Mouse (Mus musculus) limb, embryonic 14.5 days (tissue): Measurements from ENCODE around the gene Col18a1. TPM values are rescaled to one million over a fixed set of nuclear protein-coding genes. Genes with fewer than 3 reads are reported as not detected.
"Not testable (repeated sequence)": the region's sequence is repeated elsewhere in the genome, so short reads cannot be mapped to it uniquely, and the experiment has no call there.

ENCODE experiments used
- ATAC-seq: fragments of 200-750 bp; cut with Nextera tagmentation; 2 replicates; pipeline ENCODE4 v1.8.0; 2017; ENCODE audit warnings: low read depth, moderate number of reproducible peaks, moderate TSS enrichment; ENCODE audit not compliant: low FRiP score
- DNase-seq: peaks from one replicate; pipeline ENCODE4 v3.0.0-alpha.2; 2015; ENCODE audit warnings: low spot score
- H3K27ac ChIP-seq: fragments of 300-500 bp; sonication (generic); replicated peaks from 2 replicates; pipeline ENCODE4 v1.5.1; 2014; ENCODE audit warnings: low read depth, mild to moderate bottlenecking, low read length, moderate library complexity, mixed read lengths
- H3K27me3 ChIP-seq: fragments of 300-500 bp; sonication (generic); 2 replicates; pipeline ENCODE4 v1.6.1; 2014; ENCODE audit warnings: low read length, mixed read lengths; ENCODE audit not compliant: control insufficient read depth, insufficient read depth
- H3K36me3 ChIP-seq: fragments of 300-500 bp; sonication (generic); 2 replicates; pipeline ENCODE4 v1.6.1; 2014; ENCODE audit warnings: mild to moderate bottlenecking, low read length, moderate library complexity, mixed read lengths; ENCODE audit not compliant: control insufficient read depth, insufficient read depth
- H3K4me1 ChIP-seq: fragments of 300-500 bp; sonication (generic); 2 replicates; pipeline ENCODE4 v1.6.1; 2014; ENCODE audit warnings: antibody characterized with exemption, low read length, mixed read lengths; ENCODE audit not compliant: control insufficient read depth, insufficient read depth
- H3K4me2 ChIP-seq: fragments of 300-500 bp; sonication (generic); replicated peaks from 2 replicates; pipeline ENCODE4 v1.6.1; 2014; ENCODE audit warnings: low read depth, mild to moderate bottlenecking, low read length, moderate library complexity; ENCODE audit not compliant: severe bottlenecking
- H3K4me3 ChIP-seq: fragments of 300-500 bp; sonication (generic); replicated peaks from 2 replicates; pipeline ENCODE4 v1.5.1; 2014; ENCODE audit warnings: low read length
- H3K9ac ChIP-seq: fragments of 300-500 bp; sonication (generic); 2 replicates; pipeline ENCODE4 v1.6.1; 2014; ENCODE audit warnings: mild to moderate bottlenecking, low read depth, low read length, moderate library complexity; ENCODE audit not compliant: severe bottlenecking
- H3K9me3 ChIP-seq: fragments of 300-500 bp; sonication (generic); 2 replicates; pipeline ENCODE4 v1.6.1; 2016; ENCODE audit warnings: low read length; ENCODE audit not compliant: control insufficient read depth
- POLR2A ChIP-seq: fragments of 200-500 bp; IDR thresholded peaks from 2 replicates; pipeline ENCODE4 v1.8.0; 2012; ENCODE audit warnings: inconsistent platforms, mild to moderate bottlenecking, moderate library complexity, borderline replicate concordance; ENCODE audit not compliant: insufficient read depth, insufficient read length; ENCODE audit errors: extremely low read depth
- WGBS: fragments of 180-500 bp; shearing (Covaris S2); extraction: QIAGEN DNeasy Blood & Tissue Kit; methylation state at CpG from one replicate; pipeline ENCODE4 v1.1.7; 2014; 5-methylcytosine and 5-hydroxymethylcytosine counted together
- polyA plus RNA-seq, 2 experiments: library from polyadenylated mRNA; depleted of rRNA in 1 of 2; stranded (reverse) in 1 of 2; unstranded in 1 of 2; fragments of >200 nt; fragmentation: Nextera tagmentation in 1 of 2; extraction: Ambion mirVana in 1 of 2; gene quantifications; 2 replicates each; pipeline versions ENCODE4 v1.2.1 to v1.2.3; 2012 to 2014

The Col18a1 gene
- polyA plus RNA-seq, 2 experiments = 66.4 to 77.8 TPM

- H3K27me3 ChIP-seq = no peaks in the 10 kb centered on the region
- no peak for TF ChIP-seq POLR2A
- DNase-seq = no peak
- no peak overlapping the region for H3K9ac ChIP-seq
- H3K4me1 ChIP-seq = no peaks in the 10 kb centered on the region
- ATAC-seq = no peak
- H3K27ac ChIP-seq = no peak overlapping the region
- H3K4me3 ChIP-seq = no peak overlapping the region
- no peaks in the 10 kb centered on the region for H3K36me3 ChIP-seq
- H3K9me3 ChIP-seq = no peaks in the 10 kb centered on the region
- H3K4me2 ChIP-seq = no peak overlapping the region
Observed at GRCm38 (mm10) chr10:77138304-77138703, 28.0 kb downstream of the Col18a1 start.

GRCm38 (mm10) chr10:77136205-77136604 is 30.1 kb downstream of the Col18a1 start:
- Histone ChIP-seq H3K4me1 (peaks cover 16% of the 10 kb centered on the region), H3K9ac (no peak overlapping the region), H3K4me2 (no peak overlapping the region), H3K27ac (no peak overlapping the region), H3K4me3 (no peak overlapping the region), H3K27me3 (no peaks in the 10 kb centered on the region), H3K9me3 (no peaks in the 10 kb centered on the region), H3K36me3 (no peaks in the 10 kb centered on the region)
- ATAC-seq (no peak), DNase-seq (no peak)
- TF ChIP-seq POLR2A = no peak
- WGBS = 84% methylated on average over 6 of the region's 6 CpGs

GRCm38 (mm10) chr10:77135274-77135829 is 31.0 kb downstream of the Col18a1 start:
- no peaks in the 10 kb centered on the region for H3K9me3 ChIP-seq
- no peaks in the 10 kb centered on the region for H3K36me3 ChIP-seq
- no peaks in the 10 kb centered on the region for H3K27me3 ChIP-seq
- DNase-seq (no peak), ATAC-seq (no peak)
- H3K4me2 ChIP-seq = no peak overlapping the region
- no peak for TF ChIP-seq POLR2A
- no peak overlapping the region for H3K27ac ChIP-seq
- no peak overlapping the region for H3K4me3 ChIP-seq
- H3K9ac ChIP-seq = no peak overlapping the region
- peaks cover 21% of the 10 kb centered on the region for H3K4me1 ChIP-seq
- WGBS = 96% methylated on average over 5 of the region's 5 CpGs

DNA sequence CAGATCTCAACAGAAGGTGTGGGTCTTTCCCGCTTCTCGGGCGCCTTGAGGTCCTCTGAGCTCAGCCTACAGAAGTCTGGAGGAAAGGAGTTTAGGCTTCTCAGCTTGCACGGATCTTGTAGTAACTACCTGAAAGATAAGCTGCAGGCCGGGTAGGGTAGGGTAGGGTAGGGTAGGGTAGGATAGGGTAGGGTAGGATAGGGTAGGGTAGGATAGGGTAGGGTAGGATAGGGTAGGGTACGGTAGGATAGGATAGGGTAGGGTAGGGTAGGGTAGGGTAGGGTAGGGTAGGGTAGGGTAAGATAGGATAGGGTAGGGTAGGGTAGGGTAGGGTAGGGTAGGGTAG is 31.6 kb downstream of the Col18a1 start:
- H3K9me3 ChIP-seq, H3K27ac ChIP-seq, H3K36me3 ChIP-seq, H3K9ac ChIP-seq, DNase-seq, ATAC-seq, H3K4me3 ChIP-seq, H3K27me3 ChIP-seq, H3K4me2 ChIP-seq: not testable (repeated sequence)
- peaks cover 26% of the 10 kb centered on the region for H3K4me1 ChIP-seq
- 75% methylated on average over 6 of the region's 6 CpGs for WGBS

GRCm38 (mm10) chr10:77133951-77134806 is 32.2 kb downstream of the Col18a1 start:
- Histone ChIP-seq H3K9me3 (no peaks in the 10 kb centered on the region), H3K4me1 (peaks cover 28% of the 10 kb centered on the region), H3K27me3 (no peaks in the 10 kb centered on the region), H3K27ac (no peak overlapping the region), H3K36me3 (no peaks in the 10 kb centered on the region), H3K4me3 (no peak overlapping the region), H3K9ac (no peak overlapping the region), H3K4me2 (no peak overlapping the region)
- 57% methylated on average over 13 of the region's 13 CpGs for WGBS
- ATAC-seq = no peak
- DNase-seq = no peak
- TF ChIP-seq POLR2A = no peak
